Mouse (Mus musculus) stomach, postnatal 0 days (tissue): ENCODE data around the gene Vps13d.

Source experiments
- CTCF ChIP-seq: IDR thresholded peaks from 2 replicates; pipeline ENCODE4 v1.5.1; 2016; ENCODE audit warnings: antibody characterized with exemption, low read depth, mild to moderate bottlenecking, moderate library complexity
- EP300 ChIP-seq: optimal IDR thresholded peaks from 2 replicates; pipeline ENCODE3; 2016; ENCODE audit warnings: antibody characterized with exemption

DNA sequence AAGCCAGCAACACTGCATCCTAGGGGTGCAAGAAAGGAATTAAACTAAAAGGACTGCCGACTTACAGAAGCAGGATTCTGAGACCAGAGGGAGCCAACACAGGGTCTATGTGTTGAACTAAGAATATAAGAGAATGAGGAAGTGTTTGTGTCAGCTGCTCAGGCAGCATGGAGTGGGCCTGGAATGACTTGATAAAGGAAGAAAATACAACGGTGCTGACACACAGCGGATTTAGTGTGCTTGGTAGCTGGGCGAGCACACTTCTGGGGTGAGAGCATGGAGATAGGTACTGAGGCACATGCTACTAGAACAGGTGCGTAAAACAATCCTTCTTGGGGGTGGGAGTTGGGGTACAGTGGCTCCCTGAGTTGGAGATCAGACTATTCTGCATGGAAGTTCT is 51.3 kb downstream of the Vps13d start:
- no peak for TF ChIP-seq CTCF
- TF ChIP-seq EP300 = no peak
